Mouse (Mus musculus): ENCODE results near the gene Ndufaf2. TPM values are rescaled to one million over a fixed set of nuclear protein-coding genes. Genes with fewer than 3 reads are reported as not detected.

The Ndufaf2 gene
- total RNA-seq (2014; fragmentation: Nextera tagmentation) (13.7 and 21.1 TPM in 2 replicates), total RNA-seq (2017) (23.2 and 23.6 TPM in 2 replicates), polyA plus RNA-seq (2012) (51.4 and 55.8 TPM in 2 replicates)

DNA sequence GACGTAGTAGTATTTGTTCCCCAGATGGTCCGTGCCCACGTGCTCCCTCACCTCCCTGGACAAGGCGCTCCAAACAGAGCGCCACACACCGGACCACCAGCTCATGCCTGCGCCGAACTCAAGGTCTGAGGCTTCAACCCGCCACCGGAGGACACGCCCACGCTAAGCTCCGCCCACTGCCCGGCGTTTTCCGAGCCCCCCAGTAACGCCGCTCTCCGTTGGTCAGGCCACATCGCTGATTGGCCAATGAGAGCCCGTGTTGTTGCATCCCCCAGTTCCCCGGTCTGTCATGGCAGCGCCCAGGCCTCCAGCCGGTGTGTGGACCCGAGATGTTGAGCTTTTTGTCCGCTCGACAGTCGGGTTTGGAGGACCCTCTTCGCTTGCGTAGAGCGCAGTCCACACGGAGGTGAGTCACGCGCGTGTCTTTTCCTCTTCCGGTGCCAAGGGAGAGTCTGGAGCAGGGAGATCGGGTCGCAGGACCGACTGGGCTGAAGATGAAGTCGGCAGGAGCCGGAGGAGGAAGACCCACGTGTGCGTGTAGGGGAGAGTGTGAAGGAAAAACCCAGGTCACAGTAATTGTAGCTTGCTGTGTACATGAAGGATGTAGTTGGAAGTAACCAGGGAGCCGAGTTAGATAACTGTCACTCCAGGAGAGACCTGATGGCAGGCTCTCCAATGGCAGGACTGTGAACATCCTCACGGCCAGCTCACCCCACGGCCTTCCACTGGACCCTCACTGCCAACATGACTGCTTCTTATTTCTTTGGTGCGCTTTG lies at the start of gene Ndufaf2, which contains the start of gene Ercc8:
Gene Ndufaf2, minus strand, starts transcription at position 159 of the 776 bp plus-strand sequence.
Gene Ercc8, plus strand, starts transcription at position 267 of the 776 bp plus-strand sequence.
- H3K27me3 ChIP-seq (ENCODE audit: insufficient read depth, low read length) = no peaks in the 10 kb centered on the region
- H3K4me1 ChIP-seq (ENCODE audit: insufficient read depth, low read depth, low read length) = peaks cover 11% of the 10 kb centered on the region
- no peaks in the 10 kb centered on the region for H3K9me3 ChIP-seq (replicated peaks)
- ATAC-seq (ENCODE audit: extremely low read depth, insufficient number of reproducible peaks, low FRiP score, poor library complexity, severe bottlenecking) = peak; percentile 98
- peak within 1 kb of the TSS; percentile 86 for H3K4me3 ChIP-seq (ENCODE audit: low read depth, low read length)
- peak; percentile 99 for DNase-seq (ENCODE audit: low spot score)
- no peak for TF ChIP-seq POLR2AphosphoS5 (IDR thresholded peaks at IDR 0.05; ENCODE audit: insufficient replicate concordance, low read depth, low read length)
- TF ChIP-seq TAL1 (conservative IDR thresholded peaks at IDR 0.05; ENCODE audit: low read depth, low read length) = no peak
- TF ChIP-seq CTCF (IDR thresholded peaks at IDR 0.05; ENCODE audit: low read depth, low read length) = no peak
- TF ChIP-seq GATA2 (IDR thresholded peaks at IDR 0.05; ENCODE audit: borderline replicate concordance, low read depth, low read length) = no peak
- TF ChIP-seq GATA1 (IDR thresholded peaks at IDR 0.05; ENCODE audit: borderline replicate concordance, low read length) = no peak
- peaks cover 30% of the 10 kb centered on the region for H3K36me3 ChIP-seq (replicated peaks)

DNA sequence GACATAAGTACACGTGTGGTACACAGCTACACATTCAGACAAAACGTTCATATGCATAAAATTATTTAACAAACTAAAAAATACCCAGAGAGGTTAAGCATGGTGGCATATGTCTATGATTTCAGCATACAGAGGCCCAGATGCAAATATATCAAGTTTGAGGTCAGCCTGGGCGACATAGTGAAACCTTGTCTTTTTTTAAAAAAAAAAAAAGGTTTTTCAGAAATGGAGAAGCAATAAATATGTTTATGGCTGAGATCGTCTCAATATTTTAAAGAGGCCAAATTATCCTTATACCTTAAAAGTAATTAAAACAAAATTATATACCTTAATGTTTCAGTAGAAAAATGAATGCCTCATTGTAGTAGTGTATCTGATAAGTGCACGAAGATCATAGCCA lies 49.7 kb upstream of the Ndufaf2 start:
- no peak overlapping the region for H3K4me3 ChIP-seq (ENCODE audit: low read depth, low read length)
- H3K27me3 ChIP-seq (ENCODE audit: insufficient read depth, low read length) = peaks cover 12% of the 10 kb centered on the region; the same call in 1 of the 2 replicates
- no peak for ATAC-seq (ENCODE audit: extremely low read depth, insufficient number of reproducible peaks, low FRiP score, poor library complexity, severe bottlenecking)
- DNase-seq (ENCODE audit: low spot score) = no peak
- H3K9me3 ChIP-seq (replicated peaks) = no peaks in the 10 kb centered on the region
- TF ChIP-seq POLR2AphosphoS5 (IDR thresholded peaks at IDR 0.05; ENCODE audit: insufficient replicate concordance, low read depth, low read length) (no peak), CTCF (IDR thresholded peaks at IDR 0.05; ENCODE audit: low read depth, low read length) (no peak), TAL1 (conservative IDR thresholded peaks at IDR 0.05; ENCODE audit: low read depth, low read length) (no peak), GATA2 (IDR thresholded peaks at IDR 0.05; ENCODE audit: borderline replicate concordance, low read depth, low read length) (no peak), GATA1 (IDR thresholded peaks at IDR 0.05; ENCODE audit: borderline replicate concordance, low read length) (no peak)
- no peaks in the 10 kb centered on the region for H3K36me3 ChIP-seq (replicated peaks)
- peaks cover 20% of the 10 kb centered on the region for H3K4me1 ChIP-seq (ENCODE audit: insufficient read depth, low read depth, low read length)

DNA sequence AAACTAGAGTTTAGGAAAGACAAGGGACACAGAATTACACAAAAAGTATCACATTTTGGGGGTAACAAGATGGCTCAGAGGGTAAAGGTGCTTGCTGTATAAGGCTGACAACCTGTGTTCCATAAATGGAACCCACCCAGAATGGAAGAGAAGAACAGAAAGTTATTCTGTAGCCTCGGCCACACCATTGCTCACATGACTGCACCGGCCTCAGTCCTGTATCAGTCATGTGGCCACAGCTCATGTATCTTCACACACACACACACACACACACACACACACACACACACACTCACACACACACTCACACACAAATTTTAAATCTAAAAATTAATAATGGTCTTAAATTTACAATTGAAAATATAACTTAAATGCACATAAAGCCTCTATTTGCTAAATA lies 49.0 kb upstream of the Ndufaf2 start:
- no peaks in the 10 kb centered on the region for H3K9me3 ChIP-seq (replicated peaks)
- TF ChIP-seq POLR2AphosphoS5 (IDR thresholded peaks at IDR 0.05; ENCODE audit: insufficient replicate concordance, low read depth, low read length) (no peak), GATA1 (IDR thresholded peaks at IDR 0.05; ENCODE audit: borderline replicate concordance, low read length) (no peak), CTCF (IDR thresholded peaks at IDR 0.05; ENCODE audit: low read depth, low read length) (no peak)
- ATAC-seq (ENCODE audit: extremely low read depth, insufficient number of reproducible peaks, low FRiP score, poor library complexity, severe bottlenecking) (no peak), DNase-seq (ENCODE audit: low spot score) (no peak)
- peaks cover 15% of the 10 kb centered on the region; the same call in 1 of the 2 replicates for H3K27me3 ChIP-seq (ENCODE audit: insufficient read depth, low read length)
- H3K4me3 ChIP-seq (ENCODE audit: low read depth, low read length) = no peak overlapping the region
- H3K4me1 ChIP-seq (ENCODE audit: insufficient read depth, low read depth, low read length) = peaks cover 17% of the 10 kb centered on the region
- H3K36me3 ChIP-seq (replicated peaks) = no peaks in the 10 kb centered on the region

DNA sequence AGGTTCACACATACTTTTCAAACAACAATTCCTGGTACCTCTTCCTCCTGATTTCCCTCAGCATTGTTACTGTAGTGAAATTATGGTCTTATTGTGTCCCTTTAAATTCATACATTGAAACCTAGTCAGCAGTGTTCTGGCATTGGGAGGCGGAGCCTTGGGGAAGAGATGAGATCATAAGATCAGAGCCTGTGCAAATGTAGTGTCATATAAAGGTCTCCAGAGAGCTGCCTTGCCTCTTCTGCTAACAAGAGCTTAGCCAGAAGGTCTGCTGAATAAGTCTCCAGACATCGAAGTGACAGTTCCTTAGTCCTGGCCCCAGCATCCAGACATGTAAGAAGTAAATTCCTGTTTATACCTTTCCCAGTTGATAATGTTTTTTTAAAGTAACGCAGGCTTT lies 46.4 kb upstream of the Ndufaf2 start:
- H3K9me3 ChIP-seq (replicated peaks) = no peaks in the 10 kb centered on the region
- no peaks in the 10 kb centered on the region for H3K36me3 ChIP-seq (replicated peaks)
- no peak for TF ChIP-seq GATA2 (IDR thresholded peaks at IDR 0.05; ENCODE audit: borderline replicate concordance, low read depth, low read length)
- H3K4me3 ChIP-seq (ENCODE audit: low read depth, low read length) = no peak overlapping the region
- peaks cover 18% of the 10 kb centered on the region; the same call in 1 of the 2 replicates for H3K27me3 ChIP-seq (ENCODE audit: insufficient read depth, low read length)
- H3K4me1 ChIP-seq (ENCODE audit: insufficient read depth, low read depth, low read length) = no peaks in the 10 kb centered on the region
- ATAC-seq (ENCODE audit: extremely low read depth, insufficient number of reproducible peaks, low FRiP score, poor library complexity, severe bottlenecking) = no peak
- DNase-seq (ENCODE audit: low spot score) = no peak

DNA sequence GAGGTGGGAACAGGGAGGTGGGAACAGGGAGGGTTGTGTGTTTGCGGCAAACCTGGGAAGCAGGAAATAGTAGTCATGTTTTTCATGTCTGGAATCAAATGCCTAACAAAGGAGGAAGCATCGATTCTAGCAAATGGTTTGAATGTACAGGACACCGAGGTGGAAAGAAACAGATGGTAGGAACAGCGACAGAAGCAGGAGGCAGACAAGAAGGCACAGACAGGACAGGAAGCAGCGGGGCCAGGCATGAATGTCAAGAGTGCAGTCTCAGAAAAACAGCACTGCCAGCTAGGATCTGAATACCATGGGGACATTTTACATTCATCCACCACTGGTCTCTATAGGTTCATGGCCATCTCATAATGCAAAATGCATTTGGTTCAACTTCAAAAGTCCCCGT lies 37.1 kb upstream of the Ndufaf2 start:
- Histone ChIP-seq H3K36me3 (replicated peaks) (peaks cover 52% of the 10 kb centered on the region), H3K4me3 (ENCODE audit: low read depth, low read length) (no peak overlapping the region), H3K27me3 (ENCODE audit: insufficient read depth, low read length) (no peaks in the 10 kb centered on the region), H3K4me1 (ENCODE audit: insufficient read depth, low read depth, low read length) (no peaks in the 10 kb centered on the region), H3K9me3 (replicated peaks) (no peaks in the 10 kb centered on the region)
- DNase-seq (ENCODE audit: low spot score) = no peak
- ATAC-seq (ENCODE audit: extremely low read depth, insufficient number of reproducible peaks, low FRiP score, poor library complexity, severe bottlenecking) = no peak
- TF ChIP-seq GATA1 (IDR thresholded peaks at IDR 0.05; ENCODE audit: borderline replicate concordance, low read length) = no peak
- TF ChIP-seq POLR2AphosphoS5 (IDR thresholded peaks at IDR 0.05; ENCODE audit: insufficient replicate concordance, low read depth, low read length) = no peak
- TF ChIP-seq CTCF (IDR thresholded peaks at IDR 0.05; ENCODE audit: low read depth, low read length) = no peak
- no peak for TF ChIP-seq TAL1 (conservative IDR thresholded peaks at IDR 0.05; ENCODE audit: low read depth, low read length)
- no peak for TF ChIP-seq GATA2 (IDR thresholded peaks at IDR 0.05; ENCODE audit: borderline replicate concordance, low read depth, low read length)

DNA sequence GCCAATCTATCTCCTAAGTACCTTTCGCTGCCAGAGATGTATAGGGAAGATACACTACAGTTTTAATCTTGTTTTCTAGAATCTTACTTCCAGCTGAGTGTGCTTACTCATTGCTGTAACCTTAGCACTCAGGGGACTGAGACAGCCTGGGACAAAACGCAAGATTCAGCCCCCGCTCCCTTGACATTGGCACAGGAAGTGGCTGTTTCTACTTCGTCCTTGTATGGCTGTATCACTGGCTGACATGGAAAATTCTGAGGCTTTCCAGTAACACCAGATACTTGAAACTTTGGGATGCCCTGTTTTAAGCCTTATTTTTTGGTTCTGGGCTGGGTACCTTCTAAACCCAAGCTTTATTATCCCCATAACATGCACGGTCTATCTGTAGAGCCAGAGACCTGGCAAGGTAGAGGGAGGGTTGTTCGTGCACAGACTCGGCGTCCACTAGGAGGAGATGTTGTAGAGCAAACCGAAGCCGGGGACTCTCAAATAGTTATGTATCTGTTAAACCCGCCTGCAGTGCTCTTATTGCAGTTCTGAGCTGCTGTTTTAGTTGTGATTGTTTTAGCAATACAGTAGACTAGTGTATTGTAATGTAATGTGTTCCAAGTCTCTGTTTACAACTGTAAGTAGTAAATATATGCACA lies 32.8 kb upstream of the Ndufaf2 start:
- no peaks in the 10 kb centered on the region for H3K27me3 ChIP-seq (ENCODE audit: insufficient read depth, low read length)

More for the DNA sequence above, 32.8 kb upstream of the Ndufaf2 start:
- no peak overlapping the region for H3K4me3 ChIP-seq (ENCODE audit: low read depth, low read length)
- ATAC-seq (ENCODE audit: extremely low read depth, insufficient number of reproducible peaks, low FRiP score, poor library complexity, severe bottlenecking) (no peak), DNase-seq (ENCODE audit: low spot score) (no peak)
- TF ChIP-seq GATA1 (IDR thresholded peaks at IDR 0.05; ENCODE audit: borderline replicate concordance, low read length) (no peak), CTCF (IDR thresholded peaks at IDR 0.05; ENCODE audit: low read depth, low read length) (no peak), POLR2AphosphoS5 (IDR thresholded peaks at IDR 0.05; ENCODE audit: insufficient replicate concordance, low read depth, low read length) (no peak), TAL1 (conservative IDR thresholded peaks at IDR 0.05; ENCODE audit: low read depth, low read length) (no peak), GATA2 (IDR thresholded peaks at IDR 0.05; ENCODE audit: borderline replicate concordance, low read depth, low read length) (no peak)
- no peaks in the 10 kb centered on the region for H3K4me1 ChIP-seq (ENCODE audit: insufficient read depth, low read depth, low read length)
- peaks cover 76% of the 10 kb centered on the region for H3K36me3 ChIP-seq (replicated peaks)
- no peaks in the 10 kb centered on the region for H3K9me3 ChIP-seq (replicated peaks)
